Mouse (Mus musculus) cerebellum, adult 2 months (tissue): Measurements from ENCODE around the gene Pax4. TPM values are rescaled to one million over a fixed set of nuclear protein-coding genes. Genes with fewer than 3 reads are reported as not detected.

ENCODE experiments used
- DNase-seq, 2 experiments: peaks; one replicate each; pipeline ENCODE4 v3.0.0; 2021
- H3K27ac ChIP-seq: fragments of 200-500 bp; 2 replicates; pipeline ENCODE4 v1.5.1; 2012; ENCODE audit warnings: low read length, control low read depth, inconsistent platforms; ENCODE audit not compliant: insufficient read depth
- H3K27me3 ChIP-seq: fragments of 200-500 bp; 2 replicates; pipeline ENCODE4 v1.6.1; 2012; ENCODE audit warnings: inconsistent platforms, mild to moderate bottlenecking, low read length, moderate library complexity; ENCODE audit not compliant: control insufficient read depth, insufficient read depth
- H3K4me1 ChIP-seq: fragments of 200-500 bp; 2 replicates; pipeline ENCODE4 v1.6.1; 2011; ENCODE audit warnings: low read length; ENCODE audit not compliant: control insufficient read depth, insufficient read depth
- H3K4me3 ChIP-seq: fragments of 200-500 bp; replicated peaks from 2 replicates; pipeline ENCODE3; 2011; ENCODE audit warnings: mild to moderate bottlenecking, low read depth, low read length, control low read depth; ENCODE audit not compliant: insufficient read depth
- CTCF ChIP-seq: fragments of 200-500 bp; IDR thresholded peaks from 2 replicates; pipeline ENCODE4 v1.5.1; 2011; ENCODE audit warnings: low read depth, mild to moderate bottlenecking, control low read depth, low read length, moderate library complexity, borderline replicate concordance; ENCODE audit not compliant: insufficient read depth
- POLR2A ChIP-seq: fragments of 200-500 bp; IDR thresholded peaks from 2 replicates; pipeline ENCODE4 v1.6.1; 2011; ENCODE audit warnings: low read length, control low read depth, borderline replicate concordance; ENCODE audit not compliant: insufficient read depth
- WGBS: fragments of 180-500 bp; shearing (Covaris S2); methylation state at CpG from one replicate; pipeline ENCODE4 v1.1.7; 2018; 5-methylcytosine and 5-hydroxymethylcytosine counted together
- polyA plus RNA-seq: library from polyadenylated mRNA; depleted of rRNA; stranded (reverse); fragments of >200 nt; gene quantifications from 2 replicates; pipeline ENCODE4 v1.2.3, GENCODE M21; 2012; rRNA removed

Gene Pax4
- not detected in 2 replicates for polyA plus RNA-seq

- Histone ChIP-seq H3K4me3 (no peak within 1 kb of the TSS), H3K4me1 (no peaks in the 10 kb centered on the region), H3K27ac (no peak within 1 kb of the TSS), H3K27me3 (no peaks in the 10 kb centered on the region; the same call in 1 of the 2 replicates)
- TF ChIP-seq CTCF (no peak), POLR2A (no peak)
- WGBS: 76% methylated on average over 2 of the region's 2 CpGs
- no peak for DNase-seq
Observed at GRCm38 (mm10) chr6:28449253-28449652, at the start of gene Pax4. Pax4 (minus strand) TSS chr6:28449353.

GRCm38 (mm10) chr6:28497837-28498236 is 48.7 kb upstream of the Pax4 start:
- H3K4me3 ChIP-seq: no peak overlapping the region
- 25% methylated on average over 5 of the region's 5 CpGs for WGBS
- no peak overlapping the region for H3K27ac ChIP-seq
- no peak for DNase-seq
- H3K27me3 ChIP-seq: no peaks in the 10 kb centered on the region
- no peaks in the 10 kb centered on the region for H3K4me1 ChIP-seq
- TF ChIP-seq POLR2A (no peak), CTCF (no peak)

- no peak overlapping the region for H3K27ac ChIP-seq
- TF ChIP-seq CTCF: no peak
- TF ChIP-seq POLR2A: no peak
Observed at GRCm38 (mm10) chr6:28491198-28491597, 42.0 kb upstream of the Pax4 start.

GRCm38 (mm10) chr6:28490612-28491011 is 41.5 kb upstream of the Pax4 start:
- TF ChIP-seq CTCF: no peak
- no peak for TF ChIP-seq POLR2A
- Histone ChIP-seq H3K27ac (no peak overlapping the region), H3K4me3 (no peak overlapping the region), H3K4me1 (no peaks in the 10 kb centered on the region; the same call in 1 of the 2 replicates), H3K27me3 (no peaks in the 10 kb centered on the region)
- WGBS: 76% methylated on average over 5 of the region's 5 CpGs
- no peak for DNase-seq

More at GRCm38 (mm10) chr6:28491198-28491597, 42.0 kb upstream of the Pax4 start:
- Histone ChIP-seq H3K4me1 (no peaks in the 10 kb centered on the region; the same call in 1 of the 2 replicates), H3K4me3 (no peak overlapping the region), H3K27me3 (no peaks in the 10 kb centered on the region)
- DNase-seq: no peak

- TF ChIP-seq POLR2A (no peak), CTCF (no peak)
- DNase-seq: no peak
- no peak overlapping the region for H3K4me3 ChIP-seq
- no peaks in the 10 kb centered on the region for H3K27me3 ChIP-seq
- 46% methylated on average over 1 of the region's 1 CpGs for WGBS
- no peaks in the 10 kb centered on the region; the same call in 1 of the 2 replicates for H3K4me1 ChIP-seq
- H3K27ac ChIP-seq: no peak overlapping the region
Observed at GRCm38 (mm10) chr6:28488204-28488851, 39.2 kb upstream of the Pax4 start.

GRCm38 (mm10) chr6:28486905-28487304 is 37.8 kb upstream of the Pax4 start:
- WGBS: 96% methylated on average over 7 of the region's 7 CpGs
- TF ChIP-seq POLR2A (no peak), CTCF (no peak)
- Histone ChIP-seq H3K4me1 (peaks cover 2% of the 10 kb centered on the region; the same call in 1 of the 2 replicates), H3K27ac (no peak overlapping the region), H3K27me3 (no peaks in the 10 kb centered on the region), H3K4me3 (no peak overlapping the region)
- no peak for DNase-seq

GRCm38 (mm10) chr6:28486471-28486870 is 37.3 kb upstream of the Pax4 start:
- Histone ChIP-seq H3K27ac (no peak overlapping the region), H3K4me3 (no peak overlapping the region), H3K27me3 (no peaks in the 10 kb centered on the region), H3K4me1 (peaks cover 2% of the 10 kb centered on the region; the same call in 1 of the 2 replicates)
- 81% methylated on average over 2 of the region's 2 CpGs for WGBS
- no peak for TF ChIP-seq POLR2A
- no peak for TF ChIP-seq CTCF
- DNase-seq: no peak

GRCm38 (mm10) chr6:28486008-28486407 is 36.9 kb upstream of the Pax4 start:
- Histone ChIP-seq H3K27ac (no peak overlapping the region), H3K4me3 (no peak overlapping the region), H3K27me3 (no peaks in the 10 kb centered on the region), H3K4me1 (peaks cover 2% of the 10 kb centered on the region; the same call in 1 of the 2 replicates)
- DNase-seq: no peak
- 96% methylated on average over 2 of the region's 2 CpGs for WGBS
- TF ChIP-seq POLR2A (no peak), CTCF (no peak)
